Mouse (Mus musculus): Measurements from ENCODE around the gene Heatr5a. TPM values are rescaled to one million over a fixed set of nuclear protein-coding genes. Genes with fewer than 3 reads are reported as not detected.
A peak's percentile ranks its signal among the peaks of the same experiment; 100 is the strongest.

Gene Heatr5a
- polyA plus RNA-seq, 1 experiment: 3.5 TPM

GRCm38 (mm10) chr12:51839856-51840255 lies 131.3 kb downstream of the Heatr5a start:
- TF ChIP-seq GATA1 (IDR thresholded peaks at IDR 0.05; ENCODE audit: borderline replicate concordance, low read length) (no peak), FLI1 (IDR thresholded peaks at IDR 0.05; ENCODE audit: low read length) (no peak)
- H3K4me3 ChIP-seq (replicated peaks): no peak overlapping the region
- no peaks in the 10 kb centered on the region for H3K9me3 ChIP-seq
- H3K27me3 ChIP-seq (replicated peaks): no peaks in the 10 kb centered on the region
- H3K4me1 ChIP-seq: peaks cover 72% of the 10 kb centered on the region
- no peaks in the 10 kb centered on the region for H3K36me3 ChIP-seq (replicated peaks; ENCODE audit: low read length)

GRCm38 (mm10) chr12:51835219-51835618 lies 135.9 kb downstream of the Heatr5a start:
- TF ChIP-seq FLI1 (IDR thresholded peaks at IDR 0.05; ENCODE audit: low read length): no peak
- no peak for TF ChIP-seq GATA1 (IDR thresholded peaks at IDR 0.05; ENCODE audit: borderline replicate concordance, low read length)
- peaks cover 65% of the 10 kb centered on the region for H3K4me1 ChIP-seq
- H3K9me3 ChIP-seq: no peaks in the 10 kb centered on the region
- peaks cover 17% of the 10 kb centered on the region for H3K36me3 ChIP-seq (replicated peaks; ENCODE audit: low read length)
- peak overlapping the region; percentile 75 for H3K4me3 ChIP-seq (replicated peaks)
- H3K27me3 ChIP-seq (replicated peaks): no peaks in the 10 kb centered on the region

GRCm38 (mm10) chr12:51831931-51832330 lies 139.2 kb downstream of the Heatr5a start:
- TF ChIP-seq GATA1 (IDR thresholded peaks at IDR 0.05; ENCODE audit: borderline replicate concordance, low read length) (no peak), FLI1 (IDR thresholded peaks at IDR 0.05; ENCODE audit: low read length) (no peak)
- no peaks in the 10 kb centered on the region for H3K27me3 ChIP-seq (replicated peaks)
- H3K4me3 ChIP-seq (replicated peaks): no peak overlapping the region
- peaks cover 24% of the 10 kb centered on the region for H3K36me3 ChIP-seq (replicated peaks; ENCODE audit: low read length)
- H3K4me1 ChIP-seq: peaks cover 61% of the 10 kb centered on the region
- no peaks in the 10 kb centered on the region for H3K9me3 ChIP-seq

- Histone ChIP-seq H3K4me3 (replicated peaks) (peak overlapping the region; percentile 71), H3K4me1 (peaks cover 62% of the 10 kb centered on the region), H3K9me3 (no peaks in the 10 kb centered on the region), H3K36me3 (replicated peaks; ENCODE audit: low read length) (peaks cover 29% of the 10 kb centered on the region), H3K27me3 (replicated peaks) (no peaks in the 10 kb centered on the region)
- TF ChIP-seq FLI1 (IDR thresholded peaks at IDR 0.05; ENCODE audit: low read length): no peak
Observed at GRCm38 (mm10) chr12:51831296-51831695, 139.8 kb downstream of the Heatr5a start.

- peaks cover 34% of the 10 kb centered on the region for H3K36me3 ChIP-seq (replicated peaks; ENCODE audit: low read length)
- H3K9me3 ChIP-seq: no peaks in the 10 kb centered on the region
- TF ChIP-seq FLI1 (IDR thresholded peaks at IDR 0.05; ENCODE audit: low read length) (no peak), GATA1 (IDR thresholded peaks at IDR 0.05; ENCODE audit: borderline replicate concordance, low read length) (no peak)
- H3K4me3 ChIP-seq (replicated peaks): peak overlapping the region; percentile 97
- peaks cover 62% of the 10 kb centered on the region for H3K4me1 ChIP-seq
- H3K27me3 ChIP-seq (replicated peaks): no peaks in the 10 kb centered on the region
Observed at GRCm38 (mm10) chr12:51830671-51831070, 140.4 kb downstream of the Heatr5a start.

- H3K4me1 ChIP-seq: peaks cover 60% of the 10 kb centered on the region
- TF ChIP-seq GATA1 (IDR thresholded peaks at IDR 0.05; ENCODE audit: borderline replicate concordance, low read length): no peak
- TF ChIP-seq FLI1 (IDR thresholded peaks at IDR 0.05; ENCODE audit: low read length): no peak
Observed at GRCm38 (mm10) chr12:51830077-51830402, 141.1 kb downstream of the Heatr5a start.

GRCm38 (mm10) chr12:51829290-51830076 lies 141.6 kb downstream of the Heatr5a start, which contains the start of gene Hectd1:
Gene Hectd1, minus strand, starts transcription at chr12:51829536.
- peaks cover 60% of the 10 kb centered on the region for H3K4me1 ChIP-seq
- TF ChIP-seq FLI1 (IDR thresholded peaks at IDR 0.05; ENCODE audit: low read length): no peak
- TF ChIP-seq GATA1 (IDR thresholded peaks at IDR 0.05; ENCODE audit: borderline replicate concordance, low read length): no peak

More at GRCm38 (mm10) chr12:51830077-51830402, 141.1 kb downstream of the Heatr5a start:
- Histone ChIP-seq H3K36me3 (replicated peaks; ENCODE audit: low read length) (peaks cover 40% of the 10 kb centered on the region), H3K4me3 (replicated peaks) (peak overlapping the region; percentile 97), H3K27me3 (replicated peaks) (no peaks in the 10 kb centered on the region), H3K9me3 (no peaks in the 10 kb centered on the region)

GRCm38 (mm10) chr12:51828716-51829289 lies 142.3 kb downstream of the Heatr5a start:
- no peak for TF ChIP-seq FLI1 (IDR thresholded peaks at IDR 0.05; ENCODE audit: low read length)
- TF ChIP-seq GATA1 (IDR thresholded peaks at IDR 0.05; ENCODE audit: borderline replicate concordance, low read length): no peak
- Histone ChIP-seq H3K4me1 (peaks cover 60% of the 10 kb centered on the region), H3K27me3 (replicated peaks) (no peaks in the 10 kb centered on the region), H3K4me3 (replicated peaks) (peak overlapping the region; percentile 97), H3K36me3 (replicated peaks; ENCODE audit: low read length) (peaks cover 52% of the 10 kb centered on the region), H3K9me3 (no peaks in the 10 kb centered on the region)

More at GRCm38 (mm10) chr12:51829290-51830076, 141.6 kb downstream of the Heatr5a start, which contains the start of gene Hectd1:
- H3K9me3 ChIP-seq: no peaks in the 10 kb centered on the region
- H3K36me3 ChIP-seq (replicated peaks; ENCODE audit: low read length): peaks cover 46% of the 10 kb centered on the region
- peak within 1 kb of the TSS; percentile 97 for H3K4me3 ChIP-seq (replicated peaks)
- no peaks in the 10 kb centered on the region for H3K27me3 ChIP-seq (replicated peaks)

GRCm38 (mm10) chr12:51827958-51828650 lies 143.0 kb downstream of the Heatr5a start:
- Histone ChIP-seq H3K36me3 (replicated peaks; ENCODE audit: low read length) (peaks cover 57% of the 10 kb centered on the region), H3K9me3 (no peaks in the 10 kb centered on the region), H3K4me3 (replicated peaks) (peak overlapping the region; percentile 97), H3K27me3 (replicated peaks) (no peaks in the 10 kb centered on the region), H3K4me1 (peaks cover 62% of the 10 kb centered on the region)
- no peak for TF ChIP-seq FLI1 (IDR thresholded peaks at IDR 0.05; ENCODE audit: low read length)
- no peak for TF ChIP-seq GATA1 (IDR thresholded peaks at IDR 0.05; ENCODE audit: borderline replicate concordance, low read length)

Other genes with a start within 250 kb of the Heatr5a start
- 0.77 and 2.0 TPM in 2 replicates for gene Hectd1, start 141.8 kb downstream of the Heatr5a start, polyA plus RNA-seq (2012; ENCODE audit: insufficient read depth, low replicate concordance)
- gene Dtd2, start 35.2 kb upstream of the Heatr5a start, polyA plus RNA-seq (2012; ENCODE audit: insufficient read depth, low replicate concordance): 5.4 and 7.3 TPM in 2 replicates
- not detected in 2 replicates for gene Gpr33, start 56.7 kb upstream of the Heatr5a start, polyA plus RNA-seq (2012; ENCODE audit: insufficient read depth, low replicate concordance)
- 4.2 TPM in 1 of 2 replicates, not detected in the other for gene Nubpl, start 126.4 kb upstream of the Heatr5a start, polyA plus RNA-seq (2012; ENCODE audit: insufficient read depth, low replicate concordance)

Measured in megakaryocyte, embryonic 14.5 days (primary cell).